ENCODE assay signal across 8 mouse cellular contexts in the genomic region with DNA sequence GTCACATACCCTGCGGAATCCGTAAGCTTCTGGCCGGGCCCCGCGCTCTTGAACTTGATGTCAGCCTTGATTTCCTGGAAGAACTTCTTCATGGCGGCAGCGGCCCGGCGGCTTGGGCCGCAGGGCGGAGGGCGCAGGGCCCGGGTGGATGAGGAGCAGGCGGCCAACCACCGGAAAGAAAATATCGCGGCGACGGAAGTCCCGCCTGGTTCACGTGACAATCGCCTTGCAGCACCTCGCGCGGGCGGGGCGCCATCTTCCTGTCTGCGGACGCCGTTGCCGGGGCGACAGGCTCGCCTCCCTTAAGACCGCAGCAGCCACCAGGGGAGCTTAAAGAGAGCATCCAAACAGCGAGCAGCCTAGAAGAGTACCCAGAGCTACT. TPM values are rescaled to one million over a fixed set of nuclear protein-coding genes. Genes with fewer than 3 reads are reported as not detected.
DNase-seq lines count a peak whose midpoint lies in the region; ATAC-seq and TF ChIP-seq lines count a peak whose summit lies in the region.

A gene (minus strand): TSS at position 202 of the 382 bp plus-strand sequence.

- ATAC-seq in embryonic facial prominence, embryonic 15.5 days (ENCODE audit: insufficient number of reproducible peaks, low FRiP score, low TSS enrichment, low read depth) = peak; percentile 49
- ATAC-seq in kidney, embryonic 14.5 days (ENCODE audit: low FRiP score, low TSS enrichment) = peak; percentile 56
- ATAC-seq in limb, embryonic 15.5 days (ENCODE audit: insufficient number of reproducible peaks, low FRiP score, low TSS enrichment, low read depth) = peak; percentile 17

- peak within 1 kb of the TSS; percentile 75 for H3K9ac ChIP-seq in embryonic facial prominence, embryonic 15.5 days
- H3K9ac ChIP-seq in kidney, embryonic 14.5 days (ENCODE audit: low read depth, low read length) = peak within 1 kb of the TSS; percentile 74
- H3K9ac ChIP-seq in limb, embryonic 15.5 days = peak within 1 kb of the TSS; percentile 67

- peak within 1 kb of the TSS; percentile 68 for H3K4me2 ChIP-seq in embryonic facial prominence, embryonic 15.5 days (replicated peaks)
- H3K4me2 ChIP-seq in kidney, embryonic 14.5 days (replicated peaks; ENCODE audit: low read depth, low read length) = peak within 1 kb of the TSS; percentile 59
- peak within 1 kb of the TSS; percentile 69 for H3K4me2 ChIP-seq in limb, embryonic 15.5 days

- peak; percentile 26; the same call in 1 of the 2 replicates for TF ChIP-seq POLR2A in bone marrow, adult 2 months (IDR thresholded peaks at IDR 0.05; ENCODE audit: borderline replicate concordance, control insufficient read depth, low read depth, low read length)

- peak within 1 kb of the TSS; percentile 96 for H3K27ac ChIP-seq in bone marrow, adult 2 months (ENCODE audit: control insufficient read depth, insufficient read depth, low read depth, low read length, poor library complexity)
- peak within 1 kb of the TSS; percentile 97 for H3K27ac ChIP-seq in embryonic facial prominence, embryonic 15.5 days (replicated peaks)
- H3K27ac ChIP-seq in kidney, embryonic 14.5 days (ENCODE audit: low read depth, low read length) = peak within 1 kb of the TSS; percentile 98
- H3K27ac ChIP-seq in limb, embryonic 15.5 days = peak within 1 kb of the TSS; percentile 97

- 0% methylated on average over 35 of the region's 35 CpGs for WGBS in bone marrow, adult 2 months
- under 1% methylated on average over 35 of the region's 35 CpGs for WGBS in embryonic facial prominence, embryonic 15.5 days
- 0% methylated on average over 35 of the region's 35 CpGs for WGBS in kidney, embryonic 14.5 days
- WGBS in limb, embryonic 15.5 days = under 1% methylated on average over 35 of the region's 35 CpGs

- H3K27me3 ChIP-seq in embryonic facial prominence, embryonic 15.5 days = no peaks in the 10 kb centered on the region
- H3K27me3 ChIP-seq in kidney, embryonic 14.5 days (ENCODE audit: control insufficient read depth, insufficient read depth, low read length) = no peaks in the 10 kb centered on the region
- H3K27me3 ChIP-seq in limb, embryonic 15.5 days = no peaks in the 10 kb centered on the region

- peaks cover 3% of the 10 kb centered on the region; the same call in 1 of the 2 replicates for H3K4me1 ChIP-seq in bone marrow, adult 2 months (ENCODE audit: control insufficient read depth, insufficient read depth, low read length)
- peaks cover 28% of the 10 kb centered on the region for H3K4me1 ChIP-seq in embryonic facial prominence, embryonic 15.5 days
- H3K4me1 ChIP-seq in kidney, embryonic 14.5 days (ENCODE audit: control insufficient read depth, insufficient read depth, low read length) = peaks cover 10% of the 10 kb centered on the region
- H3K4me1 ChIP-seq in limb, embryonic 15.5 days = peaks cover 16% of the 10 kb centered on the region

- peaks cover 31% of the 10 kb centered on the region for H3K36me3 ChIP-seq in embryonic facial prominence, embryonic 15.5 days
- peaks cover 31% of the 10 kb centered on the region for H3K36me3 ChIP-seq in kidney, embryonic 14.5 days (ENCODE audit: control insufficient read depth, insufficient read depth, low read length)
- H3K36me3 ChIP-seq in limb, embryonic 15.5 days = peaks cover 34% of the 10 kb centered on the region

- H3K4me3 ChIP-seq in bone marrow, adult 2 months (replicated peaks; ENCODE audit: control insufficient read depth, low read depth, low read length) = peak within 1 kb of the TSS; percentile 72
- H3K4me3 ChIP-seq in embryonic facial prominence, embryonic 15.5 days (replicated peaks) = peak within 1 kb of the TSS; percentile 82
- H3K4me3 ChIP-seq in kidney, embryonic 14.5 days (ENCODE audit: low read length) = peak within 1 kb of the TSS; percentile 80
- peak within 1 kb of the TSS; percentile 83 for H3K4me3 ChIP-seq in limb, embryonic 15.5 days

- H3K9me3 ChIP-seq in embryonic facial prominence, embryonic 15.5 days (replicated peaks) = no peaks in the 10 kb centered on the region
- H3K9me3 ChIP-seq in kidney, embryonic 14.5 days (ENCODE audit: control insufficient read depth, low read length) = no peaks in the 10 kb centered on the region
- H3K9me3 ChIP-seq in limb, embryonic 15.5 days = no peaks in the 10 kb centered on the region

- DNase-seq in 416B (ENCODE audit: low read depth) = peak; percentile 98
- peak; percentile 95 to 97 for DNase-seq in heart, adult 9 months (ENCODE audit: low spot score in 2 of 2)
- peak; percentile 92 to 93 for DNase-seq in monocyte, adult 2 months (ENCODE audit: low read depth in 1 of 2, low spot score in 2 of 2)
- DNase-seq in spleen, postnatal 36 days (ENCODE audit: low spot score in 2 of 2) = peak; percentile 97

- peak; percentile 42; the same call in 1 of the 2 replicates for TF ChIP-seq CTCF in bone marrow, adult 2 months (IDR thresholded peaks at IDR 0.05; ENCODE audit: control insufficient read depth, insufficient read depth, low read length)

RNA-seq across cellular contexts. Expression of the gene that starts here (rescaled TPM):
- 17.7 and 41.7 TPM in 2 replicates for polyA plus RNA-seq in bone marrow, adult 2 months (2011; ENCODE audit: insufficient read depth, insufficient read length, low replicate concordance, missing spikeins)
- polyA plus RNA-seq in embryonic facial prominence, embryonic 15.5 days (2015; fragmentation: Nextera tagmentation; extraction: Ambion mirVana) = 46.4 and 51.6 TPM in 2 replicates
- 34.4 and 42.8 TPM in 2 replicates for polyA plus RNA-seq in kidney, embryonic 14.5 days (2014; fragmentation: Nextera tagmentation; extraction: Ambion mirVana)
- polyA plus RNA-seq in limb, embryonic 15.5 days (2015; fragmentation: Nextera tagmentation; extraction: Ambion mirVana) = 42.1 and 45.6 TPM in 2 replicates

Comparison
In these comparisons a context has a peak if more than half of its experiments do, and no peak if none do; other contexts are left out.
1. Peak in every context shown above with its lines: DNase-seq, ATAC-seq, H3K4me3 ChIP-seq and H3K27ac ChIP-seq.